ENCODE assay signal across 12 mouse cellular contexts in the genomic region with DNA sequence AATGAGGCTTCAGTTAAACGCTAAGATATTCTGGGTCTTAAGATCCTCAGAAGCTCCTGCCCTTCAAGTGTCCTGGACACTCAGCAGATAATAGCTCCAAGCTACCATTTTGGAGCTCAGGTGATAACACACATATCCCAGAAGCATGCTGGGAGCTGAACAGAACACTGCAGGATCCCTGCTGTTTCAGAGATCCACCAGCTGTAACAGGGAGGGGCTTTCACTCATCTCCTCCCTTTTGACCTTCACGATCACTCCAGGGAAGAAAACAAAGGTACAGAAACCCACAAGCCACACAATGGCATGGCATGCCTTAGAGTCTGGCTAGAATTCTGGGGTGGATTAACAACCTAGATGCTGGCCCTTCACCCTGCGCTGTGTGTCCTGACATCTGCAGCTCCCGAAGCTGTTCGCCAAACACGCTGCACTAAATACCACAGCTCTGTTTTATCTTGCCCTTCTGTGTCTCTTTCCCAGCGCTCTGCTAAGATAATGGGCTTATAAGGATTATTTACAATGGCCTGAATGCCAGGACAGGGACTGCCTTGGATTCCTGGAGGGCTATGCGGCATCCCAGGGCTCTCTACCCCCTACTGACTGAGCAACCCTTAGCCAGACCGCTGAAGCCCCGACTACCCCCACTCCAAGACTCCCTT. TPM values are rescaled to one million over a fixed set of nuclear protein-coding genes. Genes with fewer than 3 reads are reported as not detected.
DNase-seq lines count a peak whose midpoint lies in the region; ATAC-seq lines count a peak whose summit lies in the region.
"Had no signal": no experiment of that assay in that cellular context is flagged by ENCODE, and none has a peak within 500 bp of the region (broad histone marks: within the 10 kb centered on the region; RNA-seq: fewer than 3 reads in every experiment).

No protein-coding gene starts in this region.

- H3K9ac ChIP-seq in heart, embryonic 16.5 days (ENCODE audit: low read length): peak overlapping the region; percentile 0; the same call in 1 of the 2 replicates
- peak overlapping the region; percentile 5; the same call in 1 of the 2 replicates for H3K9ac ChIP-seq in hindbrain, embryonic 16.5 days (ENCODE audit: low read depth, low read length)
- H3K9ac ChIP-seq in midbrain, embryonic 16.5 days (ENCODE audit: low read depth, low read length): no peak overlapping the region

- ATAC-seq in heart, embryonic 16.5 days (replicated peaks; ENCODE audit: extremely low read depth, insufficient read depth, low FRiP score): peak; percentile 34; the same call in 1 of the 2 replicates
- ATAC-seq in hindbrain, embryonic 16.5 days: no peak
- ATAC-seq in midbrain, embryonic 16.5 days: peak; percentile 33; the same call in 1 of the 2 replicates
- ATAC-seq: inflammation-experienced regulatory T-cells, adult 6 months had no signal

- H3K27me3 ChIP-seq in heart, embryonic 16.5 days (ENCODE audit: control insufficient read depth, insufficient read depth, low read length): no peaks in the 10 kb centered on the region
- H3K27me3 ChIP-seq in hindbrain, embryonic 16.5 days (replicated peaks; ENCODE audit: control insufficient read depth, insufficient read depth, low read length): no peaks in the 10 kb centered on the region
- no peaks in the 10 kb centered on the region for H3K27me3 ChIP-seq in midbrain, embryonic 16.5 days (ENCODE audit: control insufficient read depth, insufficient read depth, low read depth, low read length)
- H3K27me3 ChIP-seq: megakaryocyte, embryonic 14.5 days had no signal

- H3K4me3 ChIP-seq in heart, embryonic 16.5 days (ENCODE audit: low read length): no peak overlapping the region
- no peak overlapping the region for H3K4me3 ChIP-seq in hindbrain, embryonic 16.5 days (ENCODE audit: low read length)
- H3K4me3 ChIP-seq in midbrain, embryonic 16.5 days (ENCODE audit: low read depth, low read length): no peak overlapping the region
- H3K4me3 ChIP-seq: left cerebral cortex, adult 2 months; megakaryocyte, embryonic 14.5 days had no signal

- DNase-seq in heart, postnatal 25 days (ENCODE audit: low spot score): no peak
- peak; percentile 75 for DNase-seq in WW6 (ENCODE audit: low read depth, low spot score)
- no peak for DNase-seq in right cerebral cortex, adult 2 months (ENCODE audit: low spot score in 2 of 2)
- DNase-seq in gastrocnemius, postnatal 36 days: no peak
- DNase-seq in cerebellum, postnatal 14 days: no peak

- peaks cover 41% of the 10 kb centered on the region for H3K4me1 ChIP-seq in heart, embryonic 16.5 days (ENCODE audit: control insufficient read depth, insufficient read depth, low read length)
- H3K4me1 ChIP-seq in hindbrain, embryonic 16.5 days (ENCODE audit: control insufficient read depth, insufficient read depth, low read depth, low read length): peaks cover 24% of the 10 kb centered on the region
- H3K4me1 ChIP-seq in midbrain, embryonic 16.5 days (ENCODE audit: control insufficient read depth, insufficient read depth, low read length): peaks cover 13% of the 10 kb centered on the region
- H3K4me1 ChIP-seq: megakaryocyte, embryonic 14.5 days had no signal

- peaks cover 12% of the 10 kb centered on the region for H3K36me3 ChIP-seq in heart, embryonic 16.5 days (ENCODE audit: control insufficient read depth, insufficient read depth)
- H3K36me3 ChIP-seq in hindbrain, embryonic 16.5 days (ENCODE audit: control insufficient read depth, insufficient read depth, low read length): no peaks in the 10 kb centered on the region
- H3K36me3 ChIP-seq in midbrain, embryonic 16.5 days (ENCODE audit: control insufficient read depth, insufficient read depth, low read length): 0 out of 2 replicates have a peak, but pooled peaks cover 2% of the 10 kb centered on the region

- intact Hi-C loops in heart, postnatal 25 days (cut with DNase I): loop anchor here (5.0 kb wide), 1 partner anchor 35 kb away; the partner anchor contains the start of gene Vangl1
- intact Hi-C loops in gastrocnemius, postnatal 36 days (cut with DNase I): loop anchor here (5.0 kb wide), 2 partner anchors 35 to 85 kb away; partner anchors contain the start of gene Vangl1

- peak overlapping the region; percentile 24; the same call in 1 of the 2 replicates for H3K4me2 ChIP-seq in heart, embryonic 16.5 days (ENCODE audit: low read depth, low read length)
- no peak overlapping the region for H3K4me2 ChIP-seq in hindbrain, embryonic 16.5 days (ENCODE audit: low read length)
- H3K4me2 ChIP-seq in midbrain, embryonic 16.5 days (ENCODE audit: low read length): 0 out of 2 replicates have a peak overlapping the region, but pooled peaks have one; percentile 9

- WGBS in heart, embryonic 16.5 days: 21% methylated on average over 10 of the region's 10 CpGs
- 12% methylated on average over 10 of the region's 10 CpGs for WGBS in hindbrain, embryonic 16.5 days
- WGBS in midbrain, embryonic 16.5 days: under 1% methylated on average over 10 of the region's 10 CpGs

- H3K27ac ChIP-seq in heart, embryonic 16.5 days (ENCODE audit: low read length): peak overlapping the region; percentile 44
- H3K27ac ChIP-seq in hindbrain, embryonic 16.5 days (ENCODE audit: low read depth, low read length): no peak overlapping the region
- H3K27ac ChIP-seq in midbrain, embryonic 16.5 days (ENCODE audit: low read length): no peak overlapping the region
- H3K27ac ChIP-seq: left cerebral cortex, adult 2 months had no signal

- H3K9me3 ChIP-seq in heart, embryonic 16.5 days (replicated peaks; ENCODE audit: control insufficient read depth, low read length): no peaks in the 10 kb centered on the region
- no peaks in the 10 kb centered on the region for H3K9me3 ChIP-seq in hindbrain, embryonic 16.5 days (ENCODE audit: control insufficient read depth, low read length)
- H3K9me3 ChIP-seq in midbrain, embryonic 16.5 days (replicated peaks; ENCODE audit: control insufficient read depth, low read length, poor library complexity, severe bottlenecking): no peaks in the 10 kb centered on the region
- H3K9me3 ChIP-seq: G1E had no signal

RNA-seq across cellular contexts. Expression of gene Vangl1, which starts 36.8 kb away (rescaled TPM):
- polyA plus RNA-seq in heart, embryonic 16.5 days (2015; fragmentation: Nextera tagmentation; extraction: Ambion mirVana): 22.9 and 25.3 TPM in 2 replicates
- total RNA-seq in heart, postnatal 25 days (2021): 10 to 100 TPM; 11.3 to 12.9 TPM
- 7.9 and 14.0 TPM in 2 replicates for polyA plus RNA-seq in hindbrain, embryonic 16.5 days (2015; fragmentation: Nextera tagmentation; extraction: Ambion mirVana)
- polyA plus RNA-seq in midbrain, embryonic 16.5 days (2015; fragmentation: Nextera tagmentation; extraction: Ambion mirVana): 8.9 and 10.3 TPM in 2 replicates
- 1 to 10 TPM; 2.2 to 3.9 TPM for total RNA-seq in gastrocnemius, postnatal 36 days (2021)
